Mouse (Mus musculus) kidney, embryonic 15.5 days (tissue): Measurements from ENCODE around the gene Prtn3. TPM values are rescaled to one million over a fixed set of nuclear protein-coding genes. Genes with fewer than 3 reads are reported as not detected.

Experiments used
- ATAC-seq: fragments of 200-750 bp; cut with Nextera tagmentation; replicated peaks from 2 replicates; pipeline ENCODE4 v1.8.0; 2017; ENCODE audit warnings: moderate TSS enrichment; ENCODE audit not compliant: low FRiP score
- H3K27ac ChIP-seq: fragments of 300-500 bp; sonication (generic); 2 replicates; pipeline ENCODE4 v1.5.1; 2015; ENCODE audit warnings: mild to moderate bottlenecking, inconsistent platforms
- H3K27me3 ChIP-seq: fragments of 300-500 bp; sonication (generic); 2 replicates; pipeline ENCODE4 v1.6.1; 2015; ENCODE audit warnings: inconsistent platforms
- H3K36me3 ChIP-seq: fragments of 300-500 bp; sonication (generic); 2 replicates; pipeline ENCODE4 v1.6.1; 2015; ENCODE audit warnings: inconsistent platforms
- H3K4me1 ChIP-seq: fragments of 300-500 bp; sonication (generic); 2 replicates; pipeline ENCODE4 v1.6.1; 2015; ENCODE audit warnings: inconsistent platforms
- H3K4me2 ChIP-seq: fragments of 300-500 bp; sonication (generic); 2 replicates; pipeline ENCODE4 v1.6.1; 2015; ENCODE audit warnings: moderate library complexity, mild to moderate bottlenecking, inconsistent platforms
- H3K4me3 ChIP-seq: fragments of 300-500 bp; sonication (generic); replicated peaks from 2 replicates; pipeline ENCODE4 v1.5.1; 2015; ENCODE audit warnings: mild to moderate bottlenecking, inconsistent platforms
- H3K9ac ChIP-seq: fragments of 300-500 bp; sonication (generic); 2 replicates; pipeline ENCODE4 v1.6.1; 2015; ENCODE audit warnings: mild to moderate bottlenecking, inconsistent platforms
- H3K9me3 ChIP-seq: fragments of 300-500 bp; sonication (generic); replicated peaks from 2 replicates; pipeline ENCODE4 v1.6.1; 2016; ENCODE audit warnings: inconsistent platforms
- WGBS: fragments of 180-500 bp; shearing (Covaris S2); methylation state at CpG from one replicate; pipeline ENCODE4 v1.1.7; 2015; ENCODE audit warnings: mixed read lengths; 5-methylcytosine and 5-hydroxymethylcytosine counted together
- polyA plus RNA-seq: library from polyadenylated mRNA; unstranded; fragments of >200 nt; fragmentation: Nextera tagmentation; extraction: Ambion mirVana; gene quantifications from 2 replicates; pipeline ENCODE4 v1.2.1, GENCODE M21; 2015

Prtn3 gene
- polyA plus RNA-seq, 1 experiment from 2014 or later, result 7.4 TPM

- ATAC-seq, result peak; percentile 84
- peaks cover 49% of the 10 kb centered on the region for H3K27me3 ChIP-seq
- peak within 1 kb of the TSS; percentile 78 for H3K4me2 ChIP-seq
- H3K9me3 ChIP-seq, result no peaks in the 10 kb centered on the region
- H3K4me1 ChIP-seq, result peaks cover 73% of the 10 kb centered on the region
- H3K36me3 ChIP-seq, result peaks cover 10% of the 10 kb centered on the region
- H3K4me3 ChIP-seq, result peak within 1 kb of the TSS; percentile 83
- H3K27ac ChIP-seq, result peak within 1 kb of the TSS; percentile 89
- H3K9ac ChIP-seq, result peak within 1 kb of the TSS; percentile 96
- WGBS, result 2% methylated on average over 41 of the region's 42 CpGs
Observed at GRCm38 (mm10) chr10:79916808-79917531, 42.7 kb downstream of the Prtn3 start, which contains the start of gene Kiss1r. Gene Kiss1r (plus strand): TSS chr10:79916971.

- H3K36me3 ChIP-seq, result peaks cover 4% of the 10 kb centered on the region; the same call in 1 of the 2 replicates
- H3K4me3 ChIP-seq, result peak overlapping the region; percentile 83
- no peaks in the 10 kb centered on the region for H3K9me3 ChIP-seq
- H3K4me1 ChIP-seq, result peaks cover 73% of the 10 kb centered on the region
- WGBS, result 69% methylated on average over 5 of the region's 5 CpGs
- peak overlapping the region; percentile 78 for H3K4me2 ChIP-seq
- no peak overlapping the region for H3K27ac ChIP-seq
- peaks cover 55% of the 10 kb centered on the region for H3K27me3 ChIP-seq
- no peak for ATAC-seq
- peak overlapping the region; percentile 96; the same call in 1 of the 2 replicates for H3K9ac ChIP-seq
Observed at GRCm38 (mm10) chr10:79917532-79918100, 43.3 kb downstream of the Prtn3 start.

- 7% methylated on average over 35 of the region's 35 CpGs for WGBS
- Histone ChIP-seq H3K9me3 (no peaks in the 10 kb centered on the region), H3K4me2 (peak overlapping the region; percentile 54), H3K4me1 (peaks cover 75% of the 10 kb centered on the region), H3K27ac (no peak overlapping the region), H3K4me3 (peak overlapping the region; percentile 27), H3K27me3 (peaks cover 63% of the 10 kb centered on the region), H3K36me3 (no peaks in the 10 kb centered on the region), H3K9ac (0 out of 2 replicates have a peak overlapping the region, but pooled peaks have one; percentile 5)
- ATAC-seq, result no peak
Observed at GRCm38 (mm10) chr10:79918231-79919078, 44.2 kb downstream of the Prtn3 start.

GRCm38 (mm10) chr10:79919251-79919849 is 45.1 kb downstream of the Prtn3 start:
- Histone ChIP-seq H3K9ac (no peak overlapping the region), H3K36me3 (no peaks in the 10 kb centered on the region), H3K9me3 (no peaks in the 10 kb centered on the region), H3K4me1 (peaks cover 72% of the 10 kb centered on the region), H3K4me3 (peak overlapping the region; percentile 27), H3K4me2 (peak overlapping the region; percentile 54), H3K27ac (no peak overlapping the region), H3K27me3 (peaks cover 65% of the 10 kb centered on the region)
- 4% methylated on average over 21 of the region's 21 CpGs for WGBS
- ATAC-seq, result no peak

- H3K36me3 ChIP-seq, result no peaks in the 10 kb centered on the region
- H3K4me3 ChIP-seq, result peak overlapping the region; percentile 34
- H3K27ac ChIP-seq, result no peak overlapping the region
- H3K9me3 ChIP-seq, result no peaks in the 10 kb centered on the region
- H3K4me2 ChIP-seq, result peak overlapping the region; percentile 57
- H3K27me3 ChIP-seq, result peaks cover 65% of the 10 kb centered on the region
- 18% methylated on average over 26 of the region's 26 CpGs for WGBS
- H3K9ac ChIP-seq, result no peak overlapping the region
- ATAC-seq, result 0 out of 2 replicates have a peak, but pooled peaks have one; percentile 5
- H3K4me1 ChIP-seq, result peaks cover 69% of the 10 kb centered on the region
Observed at GRCm38 (mm10) chr10:79920056-79920890, 46.0 kb downstream of the Prtn3 start.

GRCm38 (mm10) chr10:79920958-79921535 is 46.8 kb downstream of the Prtn3 start, which contains the start of gene R3hdm4:
Gene R3hdm4 (minus strand): TSS chr10:79921208.
- no peak for ATAC-seq
- Histone ChIP-seq H3K36me3 (no peaks in the 10 kb centered on the region), H3K27me3 (peaks cover 65% of the 10 kb centered on the region), H3K9me3 (no peaks in the 10 kb centered on the region), H3K27ac (no peak within 1 kb of the TSS), H3K4me3 (peak within 1 kb of the TSS; percentile 34), H3K9ac (peak within 1 kb of the TSS; percentile 35), H3K4me2 (peak within 1 kb of the TSS; percentile 57), H3K4me1 (peaks cover 69% of the 10 kb centered on the region)
- WGBS, result 5% methylated on average over 40 of the region's 41 CpGs

GRCm38 (mm10) chr10:79921572-79921971 is 47.3 kb downstream of the Prtn3 start:
- peak overlapping the region; percentile 35 for H3K9ac ChIP-seq
- H3K4me2 ChIP-seq, result peak overlapping the region; percentile 57
- peaks cover 65% of the 10 kb centered on the region for H3K27me3 ChIP-seq
- ATAC-seq, result no peak
- peaks cover 71% of the 10 kb centered on the region for H3K4me1 ChIP-seq
- no peaks in the 10 kb centered on the region for H3K9me3 ChIP-seq
- H3K4me3 ChIP-seq, result peak overlapping the region; percentile 34
- H3K27ac ChIP-seq, result no peak overlapping the region
- WGBS, result under 1% methylated on average over 34 of the region's 34 CpGs
- H3K36me3 ChIP-seq, result no peaks in the 10 kb centered on the region

- Histone ChIP-seq H3K4me3 (peak overlapping the region; percentile 100; the same call in 1 of the 2 replicates), H3K4me1 (peaks cover 61% of the 10 kb centered on the region), H3K27me3 (peaks cover 34% of the 10 kb centered on the region), H3K4me2 (peak overlapping the region; percentile 90), H3K9me3 (no peaks in the 10 kb centered on the region), H3K27ac (peak overlapping the region; percentile 98; the same call in 1 of the 2 replicates), H3K36me3 (no peaks in the 10 kb centered on the region), H3K9ac (no peak overlapping the region)
- WGBS, result 11% methylated on average over 29 of the region's 29 CpGs
- ATAC-seq, result no peak
Observed at GRCm38 (mm10) chr10:79924998-79925784, 50.9 kb downstream of the Prtn3 start.

GRCm38 (mm10) chr10:79925785-79926490 is 51.7 kb downstream of the Prtn3 start:
- H3K27ac ChIP-seq, result peak overlapping the region; percentile 98
- H3K36me3 ChIP-seq, result peaks cover 6% of the 10 kb centered on the region
- H3K9me3 ChIP-seq, result no peaks in the 10 kb centered on the region
- peaks cover 27% of the 10 kb centered on the region for H3K27me3 ChIP-seq
- no peak for ATAC-seq
- peak overlapping the region; percentile 100 for H3K4me3 ChIP-seq
- WGBS, result 6% methylated on average over 15 of the region's 15 CpGs
- H3K4me1 ChIP-seq, result peaks cover 61% of the 10 kb centered on the region
- H3K9ac ChIP-seq, result peak overlapping the region; percentile 92
- H3K4me2 ChIP-seq, result peak overlapping the region; percentile 90
